Mouse (Mus musculus): ENCODE results near the gene Rab11fip2.

Gene Rab11fip2

DNA sequence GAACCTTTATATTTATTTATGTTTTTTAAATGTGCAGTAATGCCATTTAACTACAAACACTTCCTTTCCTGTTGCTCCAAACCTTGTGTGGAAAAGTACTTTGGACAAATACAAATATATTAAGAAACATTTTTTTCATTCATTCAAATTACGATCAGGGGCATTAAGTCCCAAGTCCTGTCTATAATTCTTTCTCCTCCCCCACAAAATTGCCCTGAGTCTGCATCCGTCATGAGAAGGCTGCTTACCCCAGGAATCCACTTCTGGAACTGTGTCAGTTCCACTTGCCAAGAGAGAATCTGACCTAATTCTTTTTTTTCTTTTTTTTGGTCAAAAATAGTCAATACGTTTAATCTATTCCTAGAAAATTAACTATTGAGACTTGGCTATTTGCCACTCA lies 90.4 kb downstream of the Rab11fip2 start:
- DNase-seq, result no peak

All from cerebellum, adult 9-11 months (tissue).